Mouse (Mus musculus) CH12.LX (cell line): ENCODE measurements around the gene Pik3r6.

ENCODE experiments used
- CTCF ChIP-seq, 2 experiments: IDR thresholded peaks in 1 of 2; conservative IDR thresholded peaks in 1 of 2; 2 replicates each; pipeline ENCODE4 v1.5.1; 2011 to 2012; ENCODE audit warnings: low read depth in 2 of 2, low read length in 2 of 2, improper control_type of control experiment in 1 of 2, inconsistent platforms in 1 of 2, mild to moderate bottlenecking in 1 of 2, moderate library complexity in 1 of 2
- EP300 ChIP-seq: IDR thresholded peaks from 2 replicates; pipeline ENCODE4 v1.6.1; 2011; ENCODE audit warnings: low read length, improper control_type of control experiment
- MEF2A ChIP-seq: IDR thresholded peaks from 2 replicates; pipeline ENCODE4 v1.6.1; 2014; ENCODE audit warnings: low read depth, mild to moderate bottlenecking, inconsistent platforms, low read length, improper control_type of control experiment, borderline replicate concordance
- POLR2A ChIP-seq: IDR thresholded peaks from 2 replicates; pipeline ENCODE4 v1.6.1; 2011; ENCODE audit warnings: low read depth, mild to moderate bottlenecking, improper control_type of control experiment, low read length

DNA sequence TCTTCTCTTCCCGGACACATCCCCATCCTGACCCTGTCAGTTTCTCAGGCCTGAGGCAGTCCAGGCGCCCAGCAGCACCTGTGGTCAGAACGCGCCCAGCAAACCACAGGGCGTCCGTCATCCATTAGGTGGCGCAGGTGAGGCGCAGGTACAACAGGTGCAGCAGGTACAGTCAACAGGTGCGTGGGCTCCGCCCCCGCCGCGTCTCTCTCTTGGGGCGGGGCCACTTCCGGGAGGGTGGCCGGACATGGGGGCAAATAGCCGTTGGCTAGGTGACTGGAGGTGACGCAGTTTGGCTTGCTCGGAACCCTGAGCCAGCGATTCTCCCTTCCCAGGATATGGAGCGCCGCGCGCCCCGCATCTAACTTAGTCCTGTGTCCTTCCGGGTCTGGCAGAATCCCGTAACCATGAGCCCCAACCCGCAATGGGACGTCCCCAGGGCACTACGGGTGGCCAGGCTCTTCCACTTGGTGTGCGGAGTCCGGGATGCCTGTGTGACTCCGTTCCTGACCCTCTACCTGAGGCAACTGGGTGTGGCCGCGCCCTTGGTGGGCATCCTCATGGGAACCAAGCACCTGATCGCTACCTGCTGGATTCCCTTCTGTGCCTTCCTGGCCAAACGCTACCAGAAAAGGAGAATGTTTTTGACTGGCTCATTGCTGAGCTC lies 53.2 kb downstream of the Pik3r6 start, which contains the start of gene Mfsd6l:
- TF ChIP-seq CTCF (conservative IDR thresholded peaks at IDR 0.05 in 1 of 2, IDR thresholded peaks at IDR 0.05 in 1 of 2; ENCODE audit: low read depth in 2 of 2, low read length in 2 of 2) (0 out of 4 replicates have a peak, but pooled peaks of 1 of the 2 experiments have one; percentile 13), EP300 (no peak), POLR2A (0 out of 2 replicates have a peak, but pooled peaks have one; percentile 13), MEF2A (no peak)
